Mouse (Mus musculus): Measurements from ENCODE around the gene Alb. TPM values are rescaled to one million over a fixed set of nuclear protein-coding genes. Genes with fewer than 3 reads are reported as not detected.

Gene Alb
- polyA plus RNA-seq, 1 experiment from 2014 or later: not detected

DNA sequence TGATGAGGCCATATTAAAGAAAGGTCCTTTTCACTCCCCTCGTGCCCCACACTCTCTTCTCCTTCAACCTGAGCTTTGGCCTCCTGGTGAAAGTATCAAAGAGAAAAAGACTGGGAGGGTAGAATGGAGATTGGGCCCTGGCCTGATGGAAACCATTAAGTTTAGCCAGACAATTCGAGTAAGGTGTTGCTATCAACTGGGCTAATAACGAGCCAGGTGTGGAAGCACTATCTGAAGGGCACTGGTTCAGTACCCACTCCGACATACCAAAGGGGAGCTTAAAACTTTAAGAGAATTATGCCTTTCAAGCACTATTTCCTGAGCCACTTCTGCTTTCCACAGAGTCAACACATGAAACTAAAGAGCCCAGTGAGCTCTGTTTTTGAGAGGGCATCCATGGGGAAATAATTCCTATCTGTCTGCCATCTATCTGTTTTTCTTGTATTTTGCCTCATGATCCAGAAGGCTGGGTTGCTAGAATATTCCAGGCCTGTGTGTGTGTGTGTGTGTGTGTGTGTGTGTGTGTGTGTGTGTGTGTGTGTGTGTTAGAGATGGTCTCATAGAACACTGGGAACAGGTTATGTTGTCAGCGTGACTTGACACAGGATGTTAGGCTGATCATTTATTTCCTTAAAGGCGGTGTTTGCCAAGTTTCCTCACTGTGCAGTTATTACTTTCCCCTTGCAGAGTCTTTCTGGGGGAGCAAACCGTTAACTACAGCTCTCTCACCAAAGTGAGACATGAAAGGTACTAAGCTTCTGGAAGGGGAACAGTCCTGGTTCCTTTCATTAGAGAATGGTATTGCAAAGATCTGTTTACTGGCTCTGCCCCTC, 16.8 kb downstream of the Alb start:
- no peak for DNase-seq (ENCODE audit: low spot score, missing footprints)
- Histone ChIP-seq H3K4me1 (ENCODE audit: control insufficient read depth, insufficient read depth, low read length) (no peaks in the 10 kb centered on the region), H3K36me3 (ENCODE audit: control insufficient read depth, insufficient read depth, low read length) (peaks cover 2% of the 10 kb centered on the region; the same call in 1 of the 2 replicates), H3K9me3 (ENCODE audit: control insufficient read depth, low read length) (no peaks in the 10 kb centered on the region), H3K4me3 (ENCODE audit: low read depth, low read length) (no peak overlapping the region), H3K4me2 (no peak overlapping the region), H3K27ac (ENCODE audit: low read depth, low read length) (no peak overlapping the region), H3K27me3 (ENCODE audit: control insufficient read depth, insufficient read depth, low read length) (no peaks in the 10 kb centered on the region), H3K9ac (ENCODE audit: low read length) (no peak overlapping the region)
- 82% methylated on average over 7 of the region's 7 CpGs for WGBS
- ATAC-seq (ENCODE audit: low FRiP score): no peak

DNA sequence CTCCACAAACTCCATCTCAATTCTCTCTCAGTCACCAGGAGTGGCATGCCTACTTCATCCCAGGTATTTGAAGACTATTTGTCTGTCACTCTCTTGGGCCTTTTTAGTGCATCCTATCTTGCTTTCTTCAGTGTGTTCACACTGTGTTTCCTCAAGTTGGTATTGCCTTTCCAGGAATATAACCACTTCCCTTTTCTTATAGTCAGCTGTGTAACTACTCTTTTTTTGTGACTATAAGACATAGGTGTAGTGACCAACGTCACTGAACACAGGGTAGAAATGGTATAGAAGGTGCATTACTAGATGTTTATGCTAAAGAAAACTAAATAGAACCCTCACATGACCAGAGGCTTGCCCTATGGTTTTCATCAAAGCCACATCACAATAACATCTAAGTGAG, 18.2 kb downstream of the Alb start:
- Histone ChIP-seq H3K4me2 (no peak overlapping the region), H3K9me3 (ENCODE audit: control insufficient read depth, low read length) (no peaks in the 10 kb centered on the region), H3K9ac (ENCODE audit: low read length) (no peak overlapping the region), H3K4me1 (ENCODE audit: control insufficient read depth, insufficient read depth, low read length) (no peaks in the 10 kb centered on the region), H3K4me3 (ENCODE audit: low read depth, low read length) (no peak overlapping the region), H3K27ac (ENCODE audit: low read depth, low read length) (no peak overlapping the region), H3K36me3 (ENCODE audit: control insufficient read depth, insufficient read depth, low read length) (peaks cover 2% of the 10 kb centered on the region; the same call in 1 of the 2 replicates), H3K27me3 (ENCODE audit: control insufficient read depth, insufficient read depth, low read length) (no peaks in the 10 kb centered on the region)
- 89% methylated on average over 1 of the region's 1 CpGs for WGBS
- ATAC-seq (ENCODE audit: low FRiP score) (no peak), DNase-seq (ENCODE audit: low spot score, missing footprints) (no peak)

DNA sequence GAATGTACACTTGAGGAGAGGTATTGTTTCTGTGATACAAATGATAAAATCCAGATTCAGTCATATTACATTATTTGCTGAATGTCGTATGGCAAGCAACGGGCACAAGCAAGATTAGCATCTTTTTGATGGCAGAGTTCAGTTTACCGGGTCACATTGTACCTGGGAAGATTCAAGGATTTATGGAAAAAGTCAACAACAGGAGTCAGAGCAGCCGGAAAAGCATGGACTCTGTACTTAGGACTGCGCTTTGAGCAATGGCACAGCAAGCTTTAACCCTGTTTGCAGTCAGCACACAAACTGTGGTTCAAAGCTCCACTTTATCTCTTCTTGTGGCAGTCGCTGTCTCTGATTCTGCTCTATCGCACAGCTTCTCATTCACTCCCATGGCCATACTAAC, 24.9 kb downstream of the Alb start:
- Histone ChIP-seq H3K36me3 (ENCODE audit: control insufficient read depth, insufficient read depth, low read length) (no peaks in the 10 kb centered on the region), H3K27me3 (ENCODE audit: control insufficient read depth, insufficient read depth, low read length) (no peaks in the 10 kb centered on the region), H3K4me1 (ENCODE audit: control insufficient read depth, insufficient read depth, low read length) (no peaks in the 10 kb centered on the region), H3K9me3 (ENCODE audit: control insufficient read depth, low read length) (no peaks in the 10 kb centered on the region), H3K4me2 (no peak overlapping the region), H3K9ac (ENCODE audit: low read length) (no peak overlapping the region), H3K4me3 (ENCODE audit: low read depth, low read length) (no peak overlapping the region), H3K27ac (ENCODE audit: low read depth, low read length) (no peak overlapping the region)
- 92% methylated on average over 7 of the region's 7 CpGs for WGBS
- peak; percentile 60 for DNase-seq (ENCODE audit: low spot score, missing footprints)
- ATAC-seq (ENCODE audit: low FRiP score): no peak

DNA sequence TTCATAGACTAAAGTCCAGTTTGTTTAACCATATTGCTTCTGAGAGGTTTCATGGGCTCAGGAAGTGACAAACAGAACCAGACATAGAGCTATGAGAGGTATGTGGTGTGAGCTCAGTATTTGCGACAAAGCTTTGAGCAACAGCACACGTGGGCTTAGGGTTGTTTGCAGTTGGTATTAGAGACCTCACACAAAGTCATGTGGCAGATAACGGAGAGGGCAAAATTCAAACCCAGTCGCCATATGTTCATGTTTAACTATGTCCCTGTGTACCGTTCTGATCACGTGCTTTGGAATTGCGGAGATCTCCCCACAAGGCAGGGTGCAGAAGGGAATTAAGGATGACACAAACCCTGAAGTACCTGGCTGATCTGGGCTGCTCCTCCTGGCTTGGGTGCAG, 27.6 kb downstream of the Alb start:
- WGBS: 83% methylated on average over 7 of the region's 7 CpGs
- Histone ChIP-seq H3K27me3 (ENCODE audit: control insufficient read depth, insufficient read depth, low read length) (no peaks in the 10 kb centered on the region), H3K27ac (ENCODE audit: low read depth, low read length) (no peak overlapping the region), H3K36me3 (ENCODE audit: control insufficient read depth, insufficient read depth, low read length) (no peaks in the 10 kb centered on the region), H3K4me1 (ENCODE audit: control insufficient read depth, insufficient read depth, low read length) (no peaks in the 10 kb centered on the region), H3K4me2 (no peak overlapping the region), H3K4me3 (ENCODE audit: low read depth, low read length) (no peak overlapping the region), H3K9me3 (ENCODE audit: control insufficient read depth, low read length) (no peaks in the 10 kb centered on the region), H3K9ac (ENCODE audit: low read length) (no peak overlapping the region)
- DNase-seq (ENCODE audit: low spot score, missing footprints) (no peak), ATAC-seq (ENCODE audit: low FRiP score) (no peak)

DNA sequence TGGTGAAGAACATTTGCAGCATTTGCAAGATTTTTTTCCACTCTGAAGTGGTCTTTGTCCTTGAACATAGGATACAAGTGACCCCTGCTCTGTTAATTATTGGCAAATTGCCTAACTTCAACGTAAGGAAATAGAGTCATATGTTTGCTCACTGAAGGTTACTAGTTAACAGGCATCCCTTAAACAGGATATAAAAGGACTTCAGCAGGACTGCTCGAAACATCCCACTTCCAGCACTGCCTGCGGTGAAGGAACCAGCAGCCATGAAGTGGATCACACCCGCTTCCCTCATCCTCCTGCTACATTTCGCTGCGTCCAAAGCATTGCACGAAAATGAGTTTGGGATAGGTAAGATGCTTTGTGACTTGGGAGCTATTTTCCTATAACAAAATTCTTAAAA, 29.8 kb downstream of the Alb start, which contains the start of gene Afp:
Gene Afp (plus strand): TSS at position 220 of the 400 bp plus-strand sequence.
- Histone ChIP-seq H3K4me1 (ENCODE audit: control insufficient read depth, insufficient read depth, low read length) (no peaks in the 10 kb centered on the region), H3K9me3 (ENCODE audit: control insufficient read depth, low read length) (no peaks in the 10 kb centered on the region), H3K27ac (ENCODE audit: low read depth, low read length) (no peak within 1 kb of the TSS), H3K9ac (ENCODE audit: low read length) (no peak within 1 kb of the TSS), H3K27me3 (ENCODE audit: control insufficient read depth, insufficient read depth, low read length) (no peaks in the 10 kb centered on the region), H3K4me3 (ENCODE audit: low read depth, low read length) (no peak within 1 kb of the TSS), H3K36me3 (ENCODE audit: control insufficient read depth, insufficient read depth, low read length) (no peaks in the 10 kb centered on the region), H3K4me2 (no peak within 1 kb of the TSS)
- DNase-seq (ENCODE audit: low spot score, missing footprints) (peak; percentile 14), ATAC-seq (ENCODE audit: low FRiP score) (no peak)
- 87% methylated on average over 7 of the region's 7 CpGs for WGBS

DNA sequence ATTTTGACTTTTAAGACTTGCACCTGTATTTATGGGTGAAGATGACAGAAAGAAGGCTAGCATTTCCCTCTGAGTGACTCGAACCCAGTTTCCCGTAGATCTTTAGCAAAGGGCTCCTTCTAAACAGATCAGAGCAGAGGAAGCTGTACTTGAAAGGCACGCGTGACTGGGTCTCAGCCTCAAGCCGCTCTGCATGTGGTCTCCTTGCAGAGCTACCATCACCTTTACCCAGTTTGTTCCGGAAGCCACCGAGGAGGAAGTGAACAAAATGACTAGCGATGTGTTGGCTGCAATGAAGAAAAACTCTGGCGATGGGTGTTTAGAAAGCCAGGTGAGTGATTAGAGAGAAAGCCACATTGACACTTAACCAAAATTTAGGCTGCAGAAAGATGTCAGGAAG, 31.7 kb downstream of the Alb start:
- WGBS: 76% methylated on average over 9 of the region's 9 CpGs
- Histone ChIP-seq H3K36me3 (ENCODE audit: control insufficient read depth, insufficient read depth, low read length) (no peaks in the 10 kb centered on the region), H3K4me1 (ENCODE audit: control insufficient read depth, insufficient read depth, low read length) (no peaks in the 10 kb centered on the region), H3K9ac (ENCODE audit: low read length) (no peak overlapping the region), H3K4me2 (no peak overlapping the region), H3K27ac (ENCODE audit: low read depth, low read length) (no peak overlapping the region), H3K9me3 (ENCODE audit: control insufficient read depth, low read length) (no peaks in the 10 kb centered on the region), H3K27me3 (ENCODE audit: control insufficient read depth, insufficient read depth, low read length) (no peaks in the 10 kb centered on the region), H3K4me3 (ENCODE audit: low read depth, low read length) (no peak overlapping the region)
- DNase-seq (ENCODE audit: low spot score, missing footprints) (no peak), ATAC-seq (ENCODE audit: low FRiP score) (no peak)

DNA sequence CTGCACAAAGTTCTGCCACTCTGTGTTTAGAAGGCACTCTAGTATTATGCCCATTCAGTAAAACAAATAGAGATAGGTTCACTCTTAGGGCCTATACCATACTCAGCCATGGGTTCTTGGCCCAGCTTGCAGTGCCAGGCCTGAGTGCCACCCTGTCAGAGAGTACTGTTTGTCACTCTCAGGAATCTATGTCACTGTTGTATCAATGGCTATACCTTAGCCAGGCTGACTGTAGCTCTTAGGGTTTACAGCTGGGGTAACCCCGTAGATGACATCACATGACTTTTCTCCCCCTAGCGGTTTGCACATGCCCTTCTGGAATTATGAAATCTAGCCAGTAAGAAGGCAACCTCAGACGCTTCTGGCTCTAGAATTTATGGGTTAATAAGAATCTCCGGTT, 33.6 kb downstream of the Alb start:
- Histone ChIP-seq H3K9me3 (ENCODE audit: control insufficient read depth, low read length) (no peaks in the 10 kb centered on the region), H3K27me3 (ENCODE audit: control insufficient read depth, insufficient read depth, low read length) (no peaks in the 10 kb centered on the region), H3K4me3 (ENCODE audit: low read depth, low read length) (no peak overlapping the region), H3K27ac (ENCODE audit: low read depth, low read length) (no peak overlapping the region), H3K9ac (ENCODE audit: low read length) (no peak overlapping the region), H3K4me1 (ENCODE audit: control insufficient read depth, insufficient read depth, low read length) (no peaks in the 10 kb centered on the region), H3K36me3 (ENCODE audit: control insufficient read depth, insufficient read depth, low read length) (no peaks in the 10 kb centered on the region), H3K4me2 (no peak overlapping the region)
- DNase-seq (ENCODE audit: low spot score, missing footprints) (no peak), ATAC-seq (ENCODE audit: low FRiP score) (no peak)
- 88% methylated on average over 4 of the region's 4 CpGs for WGBS

DNA sequence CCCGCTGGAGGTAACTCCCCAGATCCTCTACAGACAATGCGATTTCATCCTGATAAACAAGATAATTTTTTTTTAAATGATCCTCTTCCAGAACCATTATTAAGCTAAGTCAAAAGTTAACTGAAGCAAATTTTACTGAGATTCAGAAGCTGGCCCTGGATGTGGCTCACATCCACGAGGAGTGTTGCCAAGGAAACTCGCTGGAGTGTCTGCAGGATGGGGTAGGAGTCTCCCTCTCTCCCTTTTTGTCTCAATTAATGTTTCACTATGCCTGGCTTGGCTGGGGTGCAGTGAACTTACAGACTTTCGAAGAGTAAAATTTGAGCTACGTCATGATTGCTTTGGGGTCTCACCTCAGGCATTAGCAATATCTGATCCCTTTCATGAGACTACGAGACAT, 38.8 kb downstream of the Alb start:
- WGBS: 67% methylated on average over 7 of the region's 7 CpGs
- H3K27ac ChIP-seq (ENCODE audit: low read depth, low read length): no peak overlapping the region
- no peaks in the 10 kb centered on the region for H3K4me1 ChIP-seq (ENCODE audit: control insufficient read depth, insufficient read depth, low read length)
- H3K9me3 ChIP-seq (ENCODE audit: control insufficient read depth, low read length): no peaks in the 10 kb centered on the region
- ATAC-seq (ENCODE audit: low FRiP score) (no peak), DNase-seq (ENCODE audit: low spot score, missing footprints) (no peak)
- no peak overlapping the region for H3K4me3 ChIP-seq (ENCODE audit: low read depth, low read length)
- no peaks in the 10 kb centered on the region for H3K36me3 ChIP-seq (ENCODE audit: control insufficient read depth, insufficient read depth, low read length)
- no peak overlapping the region for H3K4me2 ChIP-seq
- no peaks in the 10 kb centered on the region for H3K27me3 ChIP-seq (ENCODE audit: control insufficient read depth, insufficient read depth, low read length)
- H3K9ac ChIP-seq (ENCODE audit: low read length): no peak overlapping the region

DNA sequence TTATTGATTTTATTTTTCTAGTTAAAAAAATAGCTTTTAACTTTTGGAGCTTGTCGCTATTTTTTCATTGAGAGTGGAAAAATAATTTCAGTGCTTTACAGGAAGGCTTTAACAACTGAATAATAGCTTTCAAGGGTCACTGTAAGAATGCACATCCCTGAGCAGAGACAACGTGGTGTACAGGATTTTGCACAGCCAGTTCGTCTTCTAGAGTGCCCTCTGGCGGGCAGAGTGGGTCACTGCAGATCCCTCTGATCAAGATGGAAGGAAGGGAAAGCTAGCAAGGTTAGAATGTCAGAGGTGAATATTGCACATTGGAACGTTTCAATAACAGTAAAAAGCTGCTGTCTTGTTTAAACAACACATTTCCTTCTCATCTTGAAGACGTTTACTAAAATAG, 40.0 kb downstream of the Alb start:
- DNase-seq (ENCODE audit: low spot score, missing footprints) (peak; percentile 97), ATAC-seq (ENCODE audit: low FRiP score) (peak; percentile 71; the same call in 1 of the 2 replicates)
- no peak overlapping the region for H3K4me3 ChIP-seq (ENCODE audit: low read depth, low read length)
- H3K36me3 ChIP-seq (ENCODE audit: control insufficient read depth, insufficient read depth, low read length): no peaks in the 10 kb centered on the region
- no peaks in the 10 kb centered on the region for H3K4me1 ChIP-seq (ENCODE audit: control insufficient read depth, insufficient read depth, low read length)
- 6% methylated on average over 6 of the region's 6 CpGs for WGBS
- H3K9me3 ChIP-seq (ENCODE audit: control insufficient read depth, low read length): no peaks in the 10 kb centered on the region
- H3K4me2 ChIP-seq: no peak overlapping the region
- no peak overlapping the region for H3K9ac ChIP-seq (ENCODE audit: low read length)
- no peaks in the 10 kb centered on the region for H3K27me3 ChIP-seq (ENCODE audit: control insufficient read depth, insufficient read depth, low read length)
- no peak overlapping the region for H3K27ac ChIP-seq (ENCODE audit: low read depth, low read length)
